Mouse (Mus musculus) cerebellum, postnatal 25 days (tissue): Measurements from ENCODE around the gene C87499.

ENCODE experiments used
- DNase-seq, 2 experiments: peaks; one replicate each; pipeline ENCODE4 v3.0.0; 2021; ENCODE audit warnings: mixed read lengths in 2 of 2

Gene C87499

DNA sequence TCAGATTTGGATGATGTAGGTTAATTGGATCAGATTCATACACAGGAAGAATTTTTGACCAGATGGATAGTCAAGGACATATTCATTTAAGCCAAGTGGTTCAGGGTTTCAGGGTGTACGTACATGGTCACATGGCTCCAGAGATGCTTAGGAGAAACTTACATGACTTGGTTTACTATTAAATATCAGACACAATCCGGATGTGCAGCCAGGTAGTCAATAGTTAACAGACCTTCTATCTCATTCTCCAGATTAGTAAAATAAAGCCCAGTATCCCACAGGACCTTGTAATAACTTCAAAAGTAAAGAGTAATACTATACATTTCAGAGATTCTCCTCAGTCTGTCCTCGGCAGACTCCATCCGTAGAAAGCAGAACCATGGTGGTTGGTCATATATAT lies at the start of gene C87499:
C87499 (minus strand) TSS at position 101 of the 400 bp plus-strand sequence.
- no peak for DNase-seq

DNA sequence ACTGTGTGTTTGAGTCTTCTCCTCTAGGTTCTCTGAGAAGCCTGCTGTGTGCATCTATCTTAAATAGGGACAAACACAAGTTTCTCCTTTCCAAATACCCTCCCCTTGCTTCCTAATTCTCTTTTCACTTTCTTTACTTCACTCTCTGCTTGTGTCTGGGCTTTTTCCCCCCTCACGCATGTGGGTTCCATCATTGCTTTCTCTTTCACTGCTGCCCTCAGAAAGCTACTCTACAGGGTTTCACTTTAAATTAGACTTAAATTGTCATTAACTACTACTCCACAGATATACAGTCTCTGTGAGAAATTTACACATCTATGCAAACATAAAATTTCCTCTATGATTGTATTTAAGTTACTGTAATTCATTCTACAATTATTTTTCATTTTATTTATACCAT lies 49.6 kb upstream of the C87499 start, which contains the start of gene Ifna2:
Ifna2 (minus strand) TSS at position 101 of the 400 bp plus-strand sequence.
- no peak for DNase-seq

DNA sequence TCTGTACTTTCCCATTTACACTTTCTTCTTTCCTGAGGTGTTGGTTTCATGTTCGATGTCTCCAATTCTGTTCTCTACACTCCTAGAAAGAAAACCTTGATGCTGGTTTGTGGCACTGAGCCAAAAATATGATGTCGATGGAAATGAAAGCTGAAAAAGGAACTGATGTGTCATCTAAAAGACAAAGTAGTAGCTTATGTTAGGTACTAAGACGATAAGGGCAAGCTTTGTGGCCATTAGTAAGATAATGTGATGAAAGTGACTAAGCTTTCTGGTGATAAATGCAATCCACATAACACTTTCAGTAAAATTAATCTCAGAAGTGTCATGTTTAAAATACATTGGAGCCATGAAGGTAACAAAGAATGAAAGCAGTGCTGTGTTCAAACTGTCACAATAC lies 47.1 kb upstream of the C87499 start:
- no peak for DNase-seq

- peak in 1 of 2 experiments; percentile 29 for DNase-seq
These were observed 46.2 kb upstream of the C87499 start for GRCm38 (mm10) chr4:88680362-88680761.

DNA sequence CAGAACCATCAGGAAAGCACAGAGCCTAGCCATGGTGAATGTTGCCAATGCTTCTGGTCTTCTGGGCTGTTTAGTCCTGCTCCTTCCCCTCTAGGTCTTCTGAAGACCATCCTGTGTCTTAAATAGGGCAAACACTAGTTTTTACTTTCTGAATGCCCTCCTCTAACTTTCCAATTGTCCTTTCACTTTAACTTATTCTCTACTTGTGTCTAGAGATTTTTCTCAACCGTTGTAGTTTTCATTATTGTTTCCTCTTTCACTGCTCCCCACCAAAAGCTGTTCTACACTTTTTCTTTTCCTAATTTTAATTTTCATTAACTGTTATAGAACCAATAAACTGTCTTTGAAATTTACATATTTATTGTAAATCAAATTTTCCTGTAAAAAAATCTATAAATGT lies 42.6 kb upstream of the C87499 start, which contains the start of gene Ifna16:
Ifna16 (minus strand) TSS at position 101 of the 400 bp plus-strand sequence.
- no peak for DNase-seq

- no peak for DNase-seq
These were observed 21.2 kb upstream of the C87499 start for GRCm38 (mm10) chr4:88655461-88655860.

DNA sequence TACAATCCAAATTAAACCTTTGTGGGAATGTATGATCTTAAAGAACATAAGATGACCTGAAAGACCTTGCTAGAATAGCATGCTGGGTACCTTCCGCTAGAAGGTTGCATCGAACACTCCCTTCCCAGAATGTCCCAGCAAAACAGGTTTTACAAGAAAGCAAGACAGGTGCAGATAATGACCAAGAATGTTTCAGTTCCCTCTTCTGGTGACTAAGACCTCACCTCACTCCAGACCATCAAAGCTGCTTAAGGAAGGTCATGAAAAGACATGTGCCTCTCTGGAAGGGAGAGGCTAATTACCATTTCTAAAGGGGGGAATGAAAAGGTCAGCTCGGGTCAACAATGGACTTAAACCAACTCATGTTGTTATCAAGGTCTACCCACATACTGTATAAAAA lies 19.4 kb upstream of the C87499 start:
- DNase-seq, result no peak

GRCm38 (mm10) chr4:88644359-88644758 lies 10.1 kb upstream of the C87499 start, which contains the start of gene Ifna13:
Ifna13 (minus strand) TSS chr4:88644459.
- DNase-seq, result no peak

- DNase-seq, result no peak
These were observed 8.3 kb upstream of the C87499 start for GRCm38 (mm10) chr4:88642526-88642925.

DNA sequence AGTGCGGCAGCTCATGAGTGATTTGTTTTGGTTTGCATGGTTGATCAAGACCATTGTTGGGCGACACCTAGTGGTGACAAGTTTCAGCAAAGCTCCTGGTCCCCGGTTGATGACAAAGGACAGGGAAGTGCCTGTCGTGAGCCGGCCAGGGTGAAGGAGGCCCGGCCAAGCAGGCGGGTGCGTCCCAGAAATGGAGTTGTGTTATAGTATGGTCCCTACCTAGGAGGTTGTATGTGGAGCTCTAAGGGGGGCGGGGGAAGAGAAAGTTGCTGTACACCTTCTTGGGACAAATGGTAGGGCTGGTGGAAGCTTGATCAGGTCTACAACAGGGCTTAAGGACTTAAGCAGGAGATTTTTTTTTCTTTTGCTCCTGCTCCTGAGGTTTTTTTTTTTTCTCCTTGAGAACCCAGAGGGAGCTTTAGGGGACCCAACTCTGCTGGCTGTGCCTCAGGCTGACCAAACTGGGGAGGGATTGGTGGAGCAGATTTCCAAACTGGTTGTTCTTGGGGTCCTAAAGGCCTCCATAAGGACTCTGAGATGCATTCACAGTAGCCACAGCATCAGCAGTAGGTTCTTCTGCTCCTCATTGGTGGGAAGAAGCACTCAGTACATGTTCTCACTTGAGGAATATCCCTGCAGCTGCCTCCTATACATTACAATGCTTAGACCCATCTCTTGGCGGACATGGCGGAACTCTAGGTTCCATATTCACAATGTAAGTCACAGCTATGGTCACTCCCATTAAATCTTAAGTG lies 7.0 kb upstream of the C87499 start:
- peak; percentile 93 to 95 for DNase-seq

GRCm38 (mm10) chr4:88640704-88641076 lies 6.5 kb upstream of the C87499 start:
- DNase-seq, result no peak

GRCm38 (mm10) chr4:88603276-88603675 lies 30.9 kb downstream of the C87499 start, which contains the start of gene Ifna12:
Ifna12 (minus strand) TSS chr4:88603376.
- no peak for DNase-seq

GRCm38 (mm10) chr4:88592285-88592684 lies 41.9 kb downstream of the C87499 start, which contains the start of gene Ifna9:
Ifna9 (minus strand) TSS chr4:88592385.
- DNase-seq, result no peak
